Mouse (Mus musculus): ENCODE results near the gene Rfxank. TPM values are rescaled to one million over a fixed set of nuclear protein-coding genes. Genes with fewer than 3 reads are reported as not detected.

The Rfxank gene
- total RNA-seq, 1 experiment from 2014 or later, result 6.8 TPM

GRCm38 (mm10) chr8:70084191-70085065 lies 54.5 kb downstream of the Rfxank start:
- no peak for ATAC-seq (replicated peaks in 1 of 2; ENCODE audit: insufficient read depth in 1 of 2, low FRiP score in 2 of 2, low TSS enrichment in 1 of 2, low read depth in 1 of 2, poor library complexity in 2 of 2, severe bottlenecking in 2 of 2)

DNA sequence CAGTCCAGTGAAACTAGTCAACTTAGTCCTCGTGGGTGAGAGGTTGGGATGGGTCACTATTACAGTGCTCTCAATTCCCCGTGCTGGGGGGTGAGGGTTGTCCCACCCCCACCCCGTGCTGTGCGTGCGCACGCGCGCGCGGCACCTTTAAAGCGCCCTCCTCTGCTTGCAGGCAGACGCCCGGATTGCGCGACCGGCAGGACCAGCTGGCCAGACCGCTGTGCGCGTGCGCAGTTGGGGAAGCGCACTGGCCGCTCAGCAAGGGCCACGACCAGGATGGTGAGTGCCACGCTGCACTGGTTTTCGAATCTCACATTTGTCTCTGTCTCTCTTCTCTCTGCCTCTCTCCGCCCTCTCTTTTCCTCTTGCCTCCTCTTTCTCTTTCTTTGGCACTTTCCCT lies 55.7 kb downstream of the Rfxank start, which contains the start of gene Hapln4:
TSS of gene Hapln4 (plus strand) at position 173 of the 400 bp plus-strand sequence.
- ATAC-seq (replicated peaks in 1 of 2; ENCODE audit: insufficient read depth in 1 of 2, low FRiP score in 2 of 2, low TSS enrichment in 1 of 2, low read depth in 1 of 2, poor library complexity in 2 of 2, severe bottlenecking in 2 of 2), result no peak

- no peak for ATAC-seq (replicated peaks in 1 of 2; ENCODE audit: insufficient read depth in 1 of 2, low FRiP score in 2 of 2, low TSS enrichment in 1 of 2, low read depth in 1 of 2, poor library complexity in 2 of 2, severe bottlenecking in 2 of 2)
These were observed 57.0 kb downstream of the Rfxank start for GRCm38 (mm10) chr8:70081976-70082375.

Other genes starting within 250 kb of the Rfxank start
- 2.2 TPM in 1 of 2 replicates, not detected in the other for gene Tssk6, start 237.0 kb downstream of the Rfxank start, total RNA-seq (2017)
- gene Ndufa13, start 236.6 kb downstream of the Rfxank start, total RNA-seq (2017), result 90.0 and 103 TPM in 2 replicates
- not detected in 2 replicates for gene Yjefn3, start 236.4 kb downstream of the Rfxank start, total RNA-seq (2017)
- 37.5 and 63.5 TPM in 2 replicates for gene Gatad2a, start 142.8 kb downstream of the Rfxank start, total RNA-seq (2017)
- gene Mau2, start 96.4 kb downstream of the Rfxank start, total RNA-seq (2017), result 35.5 and 45.4 TPM in 2 replicates
- gene Sugp1, start 96.3 kb downstream of the Rfxank start, total RNA-seq (2017), result 28.4 and 37.7 TPM in 2 replicates
- gene Tm6sf2, start 66.2 kb downstream of the Rfxank start, total RNA-seq (2017), result 0.63 TPM in 1 of 2 replicates, not detected in the other
- gene Hapln4, start 55.7 kb downstream of the Rfxank start, total RNA-seq (2017), result 0.31 TPM in 1 of 2 replicates, not detected in the other
- gene Ncan, start 18.3 kb downstream of the Rfxank start, total RNA-seq (2017), result not detected in 2 replicates
- 11.4 and 13.9 TPM in 2 replicates for gene Nr2c2ap, start 7.8 kb downstream of the Rfxank start, total RNA-seq (2017)
- gene Borcs8, start 345 bp upstream of the Rfxank start, total RNA-seq (2017), result 39.0 and 43.0 TPM in 2 replicates
- 0.25 TPM in 1 of 2 replicates, not detected in the other for gene Mef2b, start 557 bp upstream of the Rfxank start, total RNA-seq (2017)
- 10.8 and 17.1 TPM in 2 replicates for gene Tmem161a, start 33.2 kb upstream of the Rfxank start, total RNA-seq (2017)
- gene Slc25a42, start 73.2 kb upstream of the Rfxank start, total RNA-seq (2017), result 1.9 and 4.2 TPM in 2 replicates
- 52.8 and 62.7 TPM in 2 replicates for gene Sugp2, start 95.1 kb upstream of the Rfxank start, total RNA-seq (2017)
- gene Armc6, start 95.3 kb upstream of the Rfxank start, total RNA-seq (2017), result 3.4 and 4.3 TPM in 2 replicates
- gene Homer3, start 143.7 kb upstream of the Rfxank start, total RNA-seq (2017), result 21.1 and 38.2 TPM in 2 replicates
- 96.3 and 103 TPM in 2 replicates for gene Ddx49, start 163.3 kb upstream of the Rfxank start, total RNA-seq (2017)
- gene Cope, start 163.4 kb upstream of the Rfxank start, total RNA-seq (2017), result 63.0 and 75.0 TPM in 2 replicates
- 1.2 TPM in 1 of 2 replicates, not detected in the other for gene Cers1, start 176.6 kb upstream of the Rfxank start, total RNA-seq (2017)
- not detected in 2 replicates for gene Gdf1, start 190.7 kb upstream of the Rfxank start, total RNA-seq (2017)
- 27.1 and 34.1 TPM in 2 replicates for gene Upf1, start 214.1 kb upstream of the Rfxank start, total RNA-seq (2017)
- 0.44 and 4.1 TPM in 2 replicates for gene Comp, start 234.4 kb upstream of the Rfxank start, total RNA-seq (2017)